ENCODE assay signal across 9 mouse cellular contexts in genomic region chr13:54367758-54368157, GRCm38 (mm10). TPM values are rescaled to one million over a fixed set of nuclear protein-coding genes. Genes with fewer than 3 reads are reported as not detected.
DNase-seq lines count a peak whose midpoint lies in the region; ATAC-seq and TF ChIP-seq lines count a peak whose summit lies in the region.
"Had no signal": no experiment of that assay in that cellular context is flagged by ENCODE, and none has a peak within 500 bp of the region (broad histone marks: within the 10 kb centered on the region; RNA-seq: fewer than 3 reads in every experiment).

No protein-coding gene starts in this region.

- H3K27me3 ChIP-seq in spleen, adult 2 months (ENCODE audit: control insufficient read depth, insufficient read depth, low read length) = no peaks in the 10 kb centered on the region

- H3K4me1 ChIP-seq in spleen, adult 2 months (ENCODE audit: control insufficient read depth, insufficient read depth, insufficient read length) = peaks cover 6% of the 10 kb centered on the region

- no peak overlapping the region for H3K4me3 ChIP-seq in spleen, adult 2 months (ENCODE audit: extremely low read depth, insufficient read depth, insufficient read length)
- H3K4me3 ChIP-seq: midbrain, embryonic 12.5 days had no signal

- no peak overlapping the region for H3K27ac ChIP-seq in spleen, adult 2 months (ENCODE audit: insufficient read depth, low read length)
- H3K27ac ChIP-seq: midbrain, embryonic 12.5 days had no signal

- peak; percentile 33 for DNase-seq in adrenal gland, postnatal 10 days
- DNase-seq in adrenal gland, adult 8-10 months = no peak
- peak; percentile 26 for DNase-seq in layer of hippocampus, adult 11-12 months (ENCODE audit: low spot score)
- no peak for DNase-seq in layer of hippocampus, postnatal 25 days (ENCODE audit: extremely low spot score in 1 of 2, low spot score in 1 of 2)
- DNase-seq in spleen, adult 2 months (ENCODE audit: low read depth in 1 of 2, low spot score in 2 of 2) = peak in 1 of 2 experiments; percentile 53
- no peak for DNase-seq in spleen, adult 12 weeks (ENCODE audit: low spot score)
- no peak for DNase-seq in thymus, postnatal 4 days

- TF ChIP-seq CTCF in spleen, adult 2 months (IDR thresholded peaks at IDR 0.05; ENCODE audit: extremely low read depth, insufficient read depth, insufficient read length, insufficient replicate concordance) = peak; percentile 45; the same call in 1 of the 2 replicates

- WGBS in spleen, adult 2 months = 66% methylated on average over 6 of the region's 6 CpGs

- no peak for ATAC-seq in CD4-positive, CD25-positive, alpha-beta regulatory T cell, adult 4 months

- no peaks in the 10 kb centered on the region for H3K36me3 ChIP-seq in spleen, adult 2 months (ENCODE audit: control insufficient read depth, insufficient read depth, low read length)
- H3K36me3 ChIP-seq: midbrain, embryonic 12.5 days had no signal

- no peak for TF ChIP-seq POLR2A in spleen, adult 2 months (IDR thresholded peaks at IDR 0.05; ENCODE audit: low read depth, low read length)

RNA-seq across cellular contexts. Expression of gene Cplx2, which starts 3.4 kb away (rescaled TPM):
- total RNA-seq in adrenal gland, postnatal 10 days (2021) = 10 to 100 TPM; 23.2 to 36.0 TPM
- 10 to 100 TPM; 20.8 to 47.3 (median 33.3) TPM for total RNA-seq in adrenal gland, adult 8-10 months (2022)
- 100 to 1,000 TPM; 867 to 943 TPM for total RNA-seq in layer of hippocampus, postnatal 25 days (2021)
- 3.5 and 4.3 TPM in 2 replicates for polyA plus RNA-seq in spleen, adult 2 months (2012; rRNA removed)
- not detected for polyA plus RNA-seq in CD4-positive, CD25-positive, alpha-beta regulatory T cell, adult 4 months (2017; shearing (Covaris generic))

Comparison
In these comparisons a context has a peak if more than half of its experiments do, and no peak if none do; other contexts are left out.
1. DNase-seq: peak in adrenal gland, postnatal 10 days (single experiment) and layer of hippocampus, adult 11-12 months (single experiment); none in adrenal gland, adult 8-10 months (single experiment), layer of hippocampus, postnatal 25 days (0 of 2), spleen, adult 12 weeks (single experiment) and thymus, postnatal 4 days (single experiment).
2. RNA of gene Cplx2, which starts 3.4 kb away (total RNA-seq): 867 to 943 TPM in layer of hippocampus, postnatal 25 days; 20.8 to 47.3 TPM in adrenal gland, adult 8-10 months and 23.2 to 36.0 TPM in adrenal gland, postnatal 10 days; every median in the first group is over 10 times any median in the second.